Mouse (Mus musculus) limb, embryonic 15.5 days (tissue): ENCODE measurements around the gene Gins2. TPM values are rescaled to one million over a fixed set of nuclear protein-coding genes. Genes with fewer than 3 reads are reported as not detected.

Experiments used
- ATAC-seq: fragments of 200-750 bp; cut with Nextera tagmentation; 2 replicates; pipeline ENCODE4 v1.8.0; 2017; ENCODE audit warnings: low read depth, moderate TSS enrichment; ENCODE audit not compliant: insufficient number of reproducible peaks, low FRiP score, low TSS enrichment
- H3K27ac ChIP-seq: fragments of 300-500 bp; sonication (generic); 2 replicates; pipeline ENCODE4 v1.5.1; 2015; ENCODE audit warnings: moderate library complexity, mild to moderate bottlenecking, inconsistent platforms
- H3K27me3 ChIP-seq: fragments of 300-500 bp; sonication (generic); 2 replicates; pipeline ENCODE4 v1.6.1; 2015; ENCODE audit warnings: inconsistent platforms
- H3K36me3 ChIP-seq: fragments of 300-500 bp; sonication (generic); 2 replicates; pipeline ENCODE4 v1.6.1; 2015; ENCODE audit warnings: inconsistent platforms
- H3K4me1 ChIP-seq: fragments of 300-500 bp; sonication (generic); 2 replicates; pipeline ENCODE4 v1.6.1; 2015; ENCODE audit warnings: inconsistent platforms
- H3K4me2 ChIP-seq: fragments of 300-500 bp; sonication (generic); 2 replicates; pipeline ENCODE4 v1.6.1; 2015; ENCODE audit warnings: mild to moderate bottlenecking, inconsistent platforms
- H3K4me3 ChIP-seq: fragments of 300-500 bp; sonication (generic); 2 replicates; pipeline ENCODE4 v1.5.1; 2015; ENCODE audit warnings: mild to moderate bottlenecking, inconsistent platforms
- H3K9ac ChIP-seq: fragments of 300-500 bp; sonication (generic); 2 replicates; pipeline ENCODE4 v1.6.1; 2015; ENCODE audit warnings: inconsistent platforms
- H3K9me3 ChIP-seq: fragments of 300-500 bp; sonication (generic); 2 replicates; pipeline ENCODE4 v1.6.1; 2016; ENCODE audit warnings: inconsistent platforms
- WGBS: fragments of 180-500 bp; shearing (Covaris S2); methylation state at CpG from one replicate; pipeline ENCODE4 v1.1.7; 2015; 5-methylcytosine and 5-hydroxymethylcytosine counted together
- polyA plus RNA-seq: library from polyadenylated mRNA; unstranded; fragments of >200 nt; fragmentation: Nextera tagmentation; extraction: Ambion mirVana; gene quantifications from 2 replicates; pipeline ENCODE4 v1.2.1, GENCODE M21; 2015

The Gins2 gene
- polyA plus RNA-seq, 1 experiment from 2014 or later, result 81.4 TPM

- Histone ChIP-seq H3K9me3 (no peaks in the 10 kb centered on the region), H3K27ac (no peak overlapping the region), H3K9ac (no peak overlapping the region), H3K36me3 (no peaks in the 10 kb centered on the region), H3K4me3 (no peak overlapping the region), H3K4me2 (no peak overlapping the region), H3K4me1 (peaks cover 13% of the 10 kb centered on the region), H3K27me3 (no peaks in the 10 kb centered on the region)
- 59% methylated on average over 7 of the region's 7 CpGs for WGBS
- no peak for ATAC-seq
These were observed 31.3 kb upstream of the Gins2 start for GRCm38 (mm10) chr8:120620441-120620840.

GRCm38 (mm10) chr8:120619235-120620180 is 30.4 kb upstream of the Gins2 start:
- Histone ChIP-seq H3K4me1 (peaks cover 13% of the 10 kb centered on the region), H3K27me3 (no peaks in the 10 kb centered on the region), H3K4me3 (no peak overlapping the region), H3K36me3 (no peaks in the 10 kb centered on the region), H3K27ac (no peak overlapping the region), H3K4me2 (no peak overlapping the region), H3K9me3 (no peaks in the 10 kb centered on the region), H3K9ac (no peak overlapping the region)
- no peak for ATAC-seq
- WGBS, result 72% methylated on average over 11 of the region's 11 CpGs

GRCm38 (mm10) chr8:120618110-120618509 is 29.0 kb upstream of the Gins2 start:
- Histone ChIP-seq H3K4me1 (peaks cover 13% of the 10 kb centered on the region), H3K36me3 (no peaks in the 10 kb centered on the region), H3K4me2 (no peak overlapping the region), H3K9me3 (no peaks in the 10 kb centered on the region), H3K4me3 (no peak overlapping the region), H3K27ac (no peak overlapping the region), H3K27me3 (no peaks in the 10 kb centered on the region), H3K9ac (no peak overlapping the region)
- no peak for ATAC-seq
- under 1% methylated on average over 6 of the region's 6 CpGs for WGBS

- Histone ChIP-seq H3K9ac (no peak overlapping the region), H3K27me3 (no peaks in the 10 kb centered on the region), H3K4me2 (no peak overlapping the region), H3K27ac (no peak overlapping the region), H3K36me3 (no peaks in the 10 kb centered on the region), H3K4me3 (no peak overlapping the region), H3K9me3 (no peaks in the 10 kb centered on the region), H3K4me1 (peaks cover 13% of the 10 kb centered on the region)
- 47% methylated on average over 7 of the region's 8 CpGs for WGBS
- ATAC-seq, result no peak
These were observed 27.8 kb upstream of the Gins2 start for GRCm38 (mm10) chr8:120616663-120617626.

GRCm38 (mm10) chr8:120614491-120614890 is 25.4 kb upstream of the Gins2 start:
- peaks cover 13% of the 10 kb centered on the region for H3K4me1 ChIP-seq
- no peak overlapping the region for H3K27ac ChIP-seq
- no peaks in the 10 kb centered on the region for H3K27me3 ChIP-seq
- no peak overlapping the region for H3K4me3 ChIP-seq
- H3K4me2 ChIP-seq, result no peak overlapping the region
- no peaks in the 10 kb centered on the region for H3K9me3 ChIP-seq
- WGBS, result 81% methylated on average over 3 of the region's 3 CpGs
- H3K36me3 ChIP-seq, result no peaks in the 10 kb centered on the region
- ATAC-seq, result no peak
- H3K9ac ChIP-seq, result no peak overlapping the region

GRCm38 (mm10) chr8:120610824-120611223 is 21.7 kb upstream of the Gins2 start:
- H3K4me3 ChIP-seq, result no peak overlapping the region
- H3K4me1 ChIP-seq, result 0 out of 2 replicates have a peak, but pooled peaks cover 3% of the 10 kb centered on the region
- no peaks in the 10 kb centered on the region for H3K9me3 ChIP-seq
- 82% methylated on average over 6 of the region's 6 CpGs for WGBS
- no peaks in the 10 kb centered on the region for H3K27me3 ChIP-seq
- no peak overlapping the region for H3K27ac ChIP-seq
- no peak overlapping the region for H3K9ac ChIP-seq
- H3K36me3 ChIP-seq, result no peaks in the 10 kb centered on the region
- no peak overlapping the region for H3K4me2 ChIP-seq
- ATAC-seq, result no peak

- no peak overlapping the region for H3K4me3 ChIP-seq
- H3K9me3 ChIP-seq, result no peaks in the 10 kb centered on the region
- H3K4me1 ChIP-seq, result peaks cover 4% of the 10 kb centered on the region
- H3K9ac ChIP-seq, result no peak overlapping the region
- H3K27me3 ChIP-seq, result no peaks in the 10 kb centered on the region
- H3K4me2 ChIP-seq, result no peak overlapping the region
- H3K27ac ChIP-seq, result no peak overlapping the region
- no peaks in the 10 kb centered on the region for H3K36me3 ChIP-seq
- ATAC-seq, result no peak
- WGBS, result 16% methylated on average over 7 of the region's 7 CpGs
These were observed 18.8 kb upstream of the Gins2 start for GRCm38 (mm10) chr8:120607885-120608284.

DNA sequence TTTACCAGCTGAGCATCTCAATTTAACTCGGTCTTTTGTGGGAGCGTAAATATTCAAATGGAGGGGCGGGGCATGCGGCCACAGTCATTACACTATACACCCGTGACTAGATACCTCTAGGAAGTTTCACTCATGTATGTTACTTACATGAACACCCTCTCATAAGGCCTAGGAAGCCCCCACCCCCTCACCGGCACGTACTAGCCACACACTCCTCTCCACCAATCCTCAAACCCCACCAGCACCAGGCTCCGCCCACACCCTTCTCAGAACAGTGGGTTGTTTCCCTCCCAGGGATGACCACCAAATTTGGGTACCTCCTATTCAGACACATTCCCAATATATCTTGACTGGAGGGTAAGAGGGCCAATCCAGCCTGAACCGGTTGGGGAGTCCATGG is 18.4 kb upstream of the Gins2 start:
- no peak for ATAC-seq
- no peak overlapping the region for H3K4me3 ChIP-seq
- 83% methylated on average over 9 of the region's 9 CpGs for WGBS

GRCm38 (mm10) chr8:120602672-120603071 is 13.6 kb upstream of the Gins2 start:
- Histone ChIP-seq H3K4me2 (no peak overlapping the region), H3K27ac (no peak overlapping the region), H3K4me1 (peaks cover 25% of the 10 kb centered on the region), H3K27me3 (no peaks in the 10 kb centered on the region), H3K4me3 (no peak overlapping the region), H3K9ac (no peak overlapping the region), H3K9me3 (no peaks in the 10 kb centered on the region), H3K36me3 (no peaks in the 10 kb centered on the region)
- ATAC-seq, result no peak
- WGBS, result 40% methylated on average over 6 of the region's 6 CpGs

More for the DNA sequence above, 18.4 kb upstream of the Gins2 start:
- Histone ChIP-seq H3K27me3 (no peaks in the 10 kb centered on the region), H3K9me3 (no peaks in the 10 kb centered on the region), H3K9ac (no peak overlapping the region), H3K36me3 (no peaks in the 10 kb centered on the region), H3K4me1 (peaks cover 8% of the 10 kb centered on the region), H3K4me2 (no peak overlapping the region), H3K27ac (no peak overlapping the region)

DNA sequence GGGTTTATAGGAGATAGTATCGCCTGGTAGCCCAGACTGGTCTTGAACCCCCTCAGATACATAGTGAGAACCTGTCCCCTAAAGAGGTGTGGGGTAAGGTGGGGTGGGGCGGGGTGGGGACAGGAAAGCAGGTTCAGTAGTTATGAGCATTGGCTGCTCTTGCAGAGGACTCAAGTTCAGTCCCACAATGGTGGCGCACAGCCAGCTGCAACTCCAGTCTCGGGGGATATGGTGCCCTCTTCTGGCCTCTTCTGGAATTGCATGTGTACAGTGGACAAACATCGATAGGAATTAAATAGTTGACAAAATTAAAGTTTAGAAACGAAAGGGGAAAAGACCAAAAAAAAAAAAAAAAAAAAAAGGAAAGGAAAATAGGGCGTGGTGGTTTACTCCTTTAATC is 10.4 kb upstream of the Gins2 start:
- 56% methylated on average over 7 of the region's 7 CpGs for WGBS

GRCm38 (mm10) chr8:120598579-120598978 is 9.5 kb upstream of the Gins2 start:
- whole genome bisulfite sequencing, result 13% methylated on average over 24 of the region's 24 CpGs
- ATAC-seq, result peak; percentile 27; the same call in 1 of the 2 replicates
- Histone ChIP-seq H3K4me1 (peaks cover 22% of the 10 kb centered on the region), H3K27ac (0 out of 2 replicates have a peak overlapping the region, but pooled peaks have one; percentile 8), H3K27me3 (no peaks in the 10 kb centered on the region), H3K4me2 (peak overlapping the region; percentile 42), H3K9me3 (no peaks in the 10 kb centered on the region), H3K36me3 (no peaks in the 10 kb centered on the region), H3K4me3 (peak overlapping the region; percentile 11), H3K9ac (no peak overlapping the region)

More for the DNA sequence above, 10.4 kb upstream of the Gins2 start:
- peaks cover 22% of the 10 kb centered on the region for H3K4me1 ChIP-seq
- ATAC-seq, result no peak
- no peaks in the 10 kb centered on the region for H3K27me3 ChIP-seq
- H3K4me2 ChIP-seq, result no peak overlapping the region
- H3K4me3 ChIP-seq, result no peak overlapping the region
- no peaks in the 10 kb centered on the region for H3K36me3 ChIP-seq
- no peak overlapping the region for H3K27ac ChIP-seq
- H3K9me3 ChIP-seq, result no peaks in the 10 kb centered on the region
- no peak overlapping the region for H3K9ac ChIP-seq
